Mouse (Mus musculus) erythroblast, adult 5-6 weeks (primary cell): ENCODE data around the gene Dgkz. TPM values are rescaled to one million over a fixed set of nuclear protein-coding genes. Genes with fewer than 3 reads are reported as not detected.

Experiments used
- ATAC-seq: replicated peaks from 2 replicates; pipeline ENCODE4 v1.8.0; 2016; ENCODE audit warnings: moderate number of reproducible peaks, mild to moderate bottlenecking, moderate TSS enrichment, inconsistent platforms; ENCODE audit not compliant: poor library complexity, low FRiP score, severe bottlenecking
- total RNA-seq, 2 experiments: library from RNA; stranded (forward) in 1 of 2; stranded (reverse) in 1 of 2; fragments of 150-400 nt in 1 of 2; fragments of 200-764, 138-1000 nt in 1 of 2; gene quantifications; 2 replicates each; pipeline versions ENCODE4 v1.2.3 to v1.2.4; 2015 to 2017; ENCODE audit warnings: low replicate concordance in 2 of 2

Dgkz gene
- total RNA-seq, 2 experiments from 2014 or later: 13.7 to 75.1 TPM

GRCm38 (mm10) chr2:91925442-91925841, 50.2 kb downstream of the Dgkz start:
- ATAC-seq: no peak

- ATAC-seq: no peak
These were observed 50.9 kb downstream of the Dgkz start for GRCm38 (mm10) chr2:91924726-91925125.

GRCm38 (mm10) chr2:91923415-91924337, 52.0 kb downstream of the Dgkz start:
- ATAC-seq: no peak

GRCm38 (mm10) chr2:91922586-91923414, 52.9 kb downstream of the Dgkz start:
- no peak for ATAC-seq

- ATAC-seq: 0 out of 2 replicates have a peak, but pooled peaks have one; percentile 33
These were observed 53.7 kb downstream of the Dgkz start for GRCm38 (mm10) chr2:91921790-91922570.

- no peak for ATAC-seq
These were observed 54.4 kb downstream of the Dgkz start for GRCm38 (mm10) chr2:91921181-91921789.

- no peak for ATAC-seq
These were observed 55.5 kb downstream of the Dgkz start for GRCm38 (mm10) chr2:91920130-91920529.

GRCm38 (mm10) chr2:91917096-91917495, 58.6 kb downstream of the Dgkz start:
- no peak for ATAC-seq

- ATAC-seq: no peak
These were observed 59.2 kb downstream of the Dgkz start for GRCm38 (mm10) chr2:91916346-91916977.

GRCm38 (mm10) chr2:91913328-91914110, 62.1 kb downstream of the Dgkz start:
- no peak for ATAC-seq

- no peak for ATAC-seq
These were observed 63.0 kb downstream of the Dgkz start for GRCm38 (mm10) chr2:91912616-91913015.

GRCm38 (mm10) chr2:91906141-91906540, 69.5 kb downstream of the Dgkz start:
- no peak for ATAC-seq

GRCm38 (mm10) chr2:91904618-91905307, 70.9 kb downstream of the Dgkz start:
- no peak for ATAC-seq

GRCm38 (mm10) chr2:91903171-91903925, 72.3 kb downstream of the Dgkz start:
- ATAC-seq: no peak

- no peak for ATAC-seq
These were observed 73.3 kb downstream of the Dgkz start for GRCm38 (mm10) chr2:91902336-91902735.

GRCm38 (mm10) chr2:91900431-91900830, 75.2 kb downstream of the Dgkz start:
- no peak for ATAC-seq

GRCm38 (mm10) chr2:91899141-91899540, 76.5 kb downstream of the Dgkz start:
- ATAC-seq: no peak
